Mouse (Mus musculus) forebrain, postnatal 0 days (tissue): ENCODE data around the gene Gtf2ird2. TPM values are rescaled to one million over a fixed set of nuclear protein-coding genes. Genes with fewer than 3 reads are reported as not detected.

Experiments
- ATAC-seq: fragments of 200-750 bp; cut with Nextera tagmentation; 2 replicates; pipeline ENCODE4 v1.8.0; 2017; ENCODE audit warnings: mild to moderate bottlenecking, moderate library complexity
- DNase-seq: peaks from one replicate; pipeline ENCODE4 v3.0.0-alpha.2; 2015
- H3K27ac ChIP-seq: fragments of 300-500 bp; sonication (generic); 2 replicates; pipeline ENCODE4 v1.5.1; 2014; ENCODE audit warnings: low read depth, mild to moderate bottlenecking, antibody characterized with exemption, low read length, moderate library complexity, mixed read lengths
- H3K27me3 ChIP-seq: fragments of 300-500 bp; sonication (generic); 2 replicates; pipeline ENCODE4 v1.6.1; 2014; ENCODE audit warnings: mild to moderate bottlenecking, low read length, mixed read lengths; ENCODE audit not compliant: insufficient read depth
- H3K36me3 ChIP-seq: fragments of 300-500 bp; sonication (generic); 2 replicates; pipeline ENCODE4 v1.6.1; 2014; ENCODE audit warnings: mild to moderate bottlenecking, moderate library complexity; ENCODE audit not compliant: insufficient read depth
- H3K4me1 ChIP-seq: fragments of 300-500 bp; sonication (generic); 2 replicates; pipeline ENCODE4 v1.6.1; 2014; ENCODE audit warnings: antibody characterized with exemption; ENCODE audit not compliant: insufficient read depth
- H3K4me2 ChIP-seq: fragments of 300-500 bp; sonication (generic); 2 replicates; pipeline ENCODE4 v1.6.1; 2014; ENCODE audit warnings: low read depth, mild to moderate bottlenecking, moderate library complexity
- H3K4me3 ChIP-seq: fragments of 300-500 bp; sonication (generic); 2 replicates; pipeline ENCODE4 v1.5.1; 2014; ENCODE audit warnings: low read depth, low read length, mixed read lengths
- H3K9ac ChIP-seq: fragments of 300-500 bp; sonication (generic); 2 replicates; pipeline ENCODE4 v1.6.1; 2014; ENCODE audit warnings: mild to moderate bottlenecking
- H3K9me3 ChIP-seq: fragments of 300-500 bp; sonication (generic); 2 replicates; pipeline ENCODE4 v1.6.1; 2016; ENCODE audit warnings: low read length
- CTCF ChIP-seq: sonication (generic); IDR thresholded peaks from 2 replicates; pipeline ENCODE4 v1.5.1; 2016; ENCODE audit warnings: antibody characterized with exemption, control low read depth, low read depth
- WGBS: fragments of 180-500 bp; shearing (Covaris S2); extraction: QIAGEN DNeasy Blood & Tissue Kit; methylation state at CpG from one replicate; pipeline ENCODE4 v1.1.7; 2014; 5-methylcytosine and 5-hydroxymethylcytosine counted together
- polyA plus RNA-seq: library from polyadenylated mRNA; unstranded; fragments of >200 nt; fragmentation: Nextera tagmentation; extraction: Ambion mirVana; gene quantifications from 2 replicates; pipeline ENCODE4 v1.2.1, GENCODE M21; 2015
- total RNA-seq: library from RNA; depleted of rRNA; stranded (reverse); fragments of >200 nt; gene quantifications from 2 replicates; pipeline ENCODE4 v1.2.3, GENCODE M21; 2014

Gene Gtf2ird2
- total and polyA plus RNA-seq, 2 experiments from 2014 or later = 11.8 to 20.4 TPM

DNA sequence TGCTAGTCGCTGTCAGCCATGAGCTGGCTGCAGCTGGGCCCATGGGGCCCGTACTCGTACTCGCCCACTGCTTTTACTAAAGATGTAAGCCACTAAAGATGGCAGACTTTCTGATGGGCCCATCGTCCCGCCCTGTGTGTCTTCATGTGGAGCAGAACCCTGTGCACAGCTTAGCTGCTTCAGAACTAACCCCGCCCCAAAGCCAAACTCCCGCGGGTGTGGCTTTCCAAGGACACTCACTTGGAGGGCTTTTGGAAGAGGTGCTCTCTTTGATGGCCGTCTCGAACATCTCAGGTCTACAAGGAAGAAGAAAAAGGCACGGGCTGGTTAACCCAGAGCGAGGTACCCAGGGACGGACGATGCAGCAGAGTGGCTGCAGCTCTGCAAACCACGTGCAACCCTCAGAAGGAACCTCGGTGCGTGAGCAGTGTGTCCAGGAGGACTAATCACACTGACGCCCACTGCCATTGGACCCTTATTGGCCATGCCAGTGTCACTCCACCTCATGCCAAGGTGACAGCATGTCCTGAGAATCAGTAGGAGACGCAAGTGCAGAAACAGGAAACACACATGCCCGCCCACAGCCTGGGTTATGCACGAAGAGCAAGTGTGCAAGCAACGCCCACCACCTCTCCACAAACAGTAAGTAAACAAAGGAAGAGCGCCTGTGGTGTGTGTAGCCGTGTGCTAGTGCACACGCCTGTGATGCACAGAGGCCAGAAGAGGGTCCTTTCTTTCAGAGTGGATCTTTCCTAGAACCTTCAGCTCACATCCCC, 60.0 kb downstream of the Gtf2ird2 start:
- no peak for TF ChIP-seq CTCF
- Histone ChIP-seq H3K4me1 (no peaks in the 10 kb centered on the region), H3K9me3 (no peaks in the 10 kb centered on the region), H3K36me3 (peaks cover 97% of the 10 kb centered on the region), H3K27ac (no peak overlapping the region), H3K27me3 (no peaks in the 10 kb centered on the region), H3K9ac (no peak overlapping the region), H3K4me3 (no peak overlapping the region), H3K4me2 (no peak overlapping the region)
- WGBS = 94% methylated on average over 26 of the region's 26 CpGs
- ATAC-seq (no peak), DNase-seq (no peak)

- DNase-seq = no peak
- Histone ChIP-seq H3K27ac (no peak overlapping the region), H3K36me3 (peaks cover 97% of the 10 kb centered on the region), H3K9ac (no peak overlapping the region), H3K4me1 (no peaks in the 10 kb centered on the region), H3K27me3 (no peaks in the 10 kb centered on the region), H3K9me3 (no peaks in the 10 kb centered on the region), H3K4me2 (no peak overlapping the region), H3K4me3 (no peak overlapping the region)
- 97% methylated on average over 5 of the region's 5 CpGs for WGBS
- ATAC-seq = no peak
- TF ChIP-seq CTCF = no peak
These were observed 61.1 kb downstream of the Gtf2ird2 start for GRCm38 (mm10) chr5:134244890-134245289.

DNA sequence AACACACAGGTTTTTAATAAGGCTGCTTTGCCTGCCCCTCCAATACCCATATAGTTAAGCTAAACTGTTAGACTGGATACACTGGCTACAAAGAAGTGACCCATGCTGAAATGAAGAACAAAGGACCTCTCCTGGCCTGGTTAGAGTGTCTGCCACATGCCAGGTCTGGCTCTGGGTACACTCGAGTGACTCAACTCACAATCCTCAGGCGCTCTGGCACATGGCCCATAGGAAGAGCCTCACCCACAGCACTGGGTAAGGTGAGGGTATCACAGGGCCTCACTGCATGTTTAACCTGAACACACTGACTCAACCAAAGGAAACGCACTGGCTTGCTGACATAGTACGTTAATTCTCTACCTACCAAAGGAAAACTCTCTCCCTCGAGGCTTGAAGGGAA, 62.3 kb downstream of the Gtf2ird2 start:
- H3K4me3 ChIP-seq = no peak overlapping the region
- H3K36me3 ChIP-seq = peaks cover 94% of the 10 kb centered on the region
- no peaks in the 10 kb centered on the region for H3K4me1 ChIP-seq
- WGBS = 83% methylated on average over 5 of the region's 5 CpGs
- no peak for TF ChIP-seq CTCF
- H3K27me3 ChIP-seq = no peaks in the 10 kb centered on the region
- H3K9ac ChIP-seq = no peak overlapping the region
- ATAC-seq (no peak), DNase-seq (no peak)
- H3K4me2 ChIP-seq = no peak overlapping the region
- no peaks in the 10 kb centered on the region for H3K9me3 ChIP-seq
- no peak overlapping the region for H3K27ac ChIP-seq

DNA sequence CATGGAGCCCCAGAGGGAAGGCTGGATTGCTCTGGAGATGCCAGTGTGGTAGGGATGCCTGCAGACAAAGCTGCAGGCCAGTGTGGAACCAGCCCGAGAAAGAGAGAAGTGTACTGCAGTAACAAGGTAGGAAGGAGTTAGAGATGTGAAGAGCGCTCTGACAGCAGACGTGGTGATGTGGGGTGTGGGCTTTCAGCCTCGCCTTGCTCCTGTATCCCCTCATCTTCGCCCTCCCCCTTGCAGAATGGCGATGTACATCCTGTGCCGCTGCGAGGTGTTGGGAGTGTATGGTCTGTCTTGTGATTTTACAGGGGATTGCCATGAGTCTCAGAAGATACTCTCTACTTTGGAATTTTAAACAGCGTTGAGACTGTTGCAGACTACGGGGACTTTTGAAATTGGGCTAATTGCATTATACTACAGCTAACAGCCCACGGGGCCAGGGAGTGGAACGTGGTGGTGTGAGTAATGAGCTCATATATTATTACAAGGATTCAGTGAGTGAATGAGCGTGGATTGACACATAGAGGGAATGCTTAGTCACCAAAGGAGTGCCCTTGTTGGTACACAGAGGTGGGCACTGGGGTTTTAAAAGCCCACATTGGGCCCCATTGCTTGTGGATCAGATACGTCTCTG, 64.9 kb downstream of the Gtf2ird2 start:
- ATAC-seq = no peak
- WGBS = 86% methylated on average over 14 of the region's 14 CpGs
- H3K4me1 ChIP-seq = no peaks in the 10 kb centered on the region
- H3K27ac ChIP-seq = no peak overlapping the region
- no peak overlapping the region for H3K4me2 ChIP-seq
- no peak overlapping the region for H3K9ac ChIP-seq
- no peak overlapping the region for H3K4me3 ChIP-seq
- peaks cover 96% of the 10 kb centered on the region for H3K36me3 ChIP-seq
- no peaks in the 10 kb centered on the region for H3K27me3 ChIP-seq
- no peak for TF ChIP-seq CTCF
- DNase-seq = no peak
- no peaks in the 10 kb centered on the region for H3K9me3 ChIP-seq

- no peak overlapping the region for H3K4me2 ChIP-seq
- H3K4me3 ChIP-seq = no peak overlapping the region
- ATAC-seq (no peak), DNase-seq (no peak)
- no peak overlapping the region for H3K27ac ChIP-seq
- no peaks in the 10 kb centered on the region for H3K4me1 ChIP-seq
- H3K9me3 ChIP-seq = no peaks in the 10 kb centered on the region
- 83% methylated on average over 8 of the region's 8 CpGs for WGBS
- no peak for TF ChIP-seq CTCF
- peaks cover 94% of the 10 kb centered on the region for H3K36me3 ChIP-seq
- no peaks in the 10 kb centered on the region for H3K27me3 ChIP-seq
- H3K9ac ChIP-seq = no peak overlapping the region
These were observed 65.4 kb downstream of the Gtf2ird2 start for GRCm38 (mm10) chr5:134249245-134249649.

DNA sequence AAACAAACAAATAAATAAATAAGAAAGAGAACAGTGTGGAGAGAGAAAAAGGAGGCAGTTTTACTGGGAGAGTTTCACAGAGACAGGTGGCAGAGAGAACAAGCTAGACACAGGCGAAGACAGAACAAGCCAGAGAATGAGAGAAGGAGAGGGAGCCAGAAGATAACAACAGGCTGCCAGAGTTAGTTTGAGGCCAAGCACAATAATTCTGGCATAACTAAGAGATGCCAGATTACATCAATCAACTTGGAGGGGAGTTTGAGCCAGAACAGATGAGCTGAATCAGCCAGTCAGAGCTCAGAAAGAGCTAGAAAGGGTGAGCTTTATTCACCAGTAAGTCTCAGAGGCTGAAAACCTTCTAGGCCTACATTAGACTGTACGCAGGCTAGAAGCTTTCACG, 66.8 kb downstream of the Gtf2ird2 start:
- Histone ChIP-seq H3K9me3 (no peaks in the 10 kb centered on the region), H3K9ac (no peak overlapping the region), H3K4me2 (no peak overlapping the region), H3K36me3 (peaks cover 94% of the 10 kb centered on the region), H3K27me3 (no peaks in the 10 kb centered on the region), H3K4me3 (no peak overlapping the region), H3K27ac (no peak overlapping the region), H3K4me1 (no peaks in the 10 kb centered on the region)
- no peak for TF ChIP-seq CTCF
- 83% methylated on average over 3 of the region's 3 CpGs for WGBS
- peak; percentile 62 for DNase-seq
- ATAC-seq = peak; percentile 48; the same call in 1 of the 2 replicates

DNA sequence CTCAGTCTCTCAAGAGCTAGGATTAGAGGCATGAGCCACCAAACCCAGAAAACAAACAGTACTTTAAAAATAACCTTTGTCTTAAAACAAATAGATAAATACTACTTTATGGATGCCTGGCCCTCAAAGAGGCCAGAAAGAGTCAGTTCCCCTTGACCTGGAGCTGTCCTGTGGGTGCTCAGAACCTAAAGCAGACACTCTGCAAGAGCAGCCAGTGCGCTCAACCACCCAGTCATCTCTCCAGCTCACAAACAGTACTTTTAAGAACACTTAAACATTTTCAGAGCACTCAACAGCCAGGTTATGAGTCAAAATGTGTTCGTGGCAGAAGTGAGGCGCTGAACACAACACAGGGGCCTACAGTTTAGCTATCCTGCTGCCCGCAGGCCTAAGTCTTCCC, 67.3 kb downstream of the Gtf2ird2 start:
- no peak overlapping the region for H3K9ac ChIP-seq
- ATAC-seq (no peak), DNase-seq (no peak)
- H3K27ac ChIP-seq = no peak overlapping the region
- WGBS = 97% methylated on average over 4 of the region's 4 CpGs
- TF ChIP-seq CTCF = no peak
- H3K4me3 ChIP-seq = no peak overlapping the region
- H3K9me3 ChIP-seq = no peaks in the 10 kb centered on the region
- H3K36me3 ChIP-seq = peaks cover 94% of the 10 kb centered on the region
- no peaks in the 10 kb centered on the region for H3K4me1 ChIP-seq
- H3K27me3 ChIP-seq = no peaks in the 10 kb centered on the region
- H3K4me2 ChIP-seq = no peak overlapping the region
